Mouse (Mus musculus): ENCODE results near the gene Gnat3. TPM values are rescaled to one million over a fixed set of nuclear protein-coding genes. Genes with fewer than 3 reads are reported as not detected.

Gene Gnat3
- polyA plus RNA-seq, 1 experiment = not detected

DNA sequence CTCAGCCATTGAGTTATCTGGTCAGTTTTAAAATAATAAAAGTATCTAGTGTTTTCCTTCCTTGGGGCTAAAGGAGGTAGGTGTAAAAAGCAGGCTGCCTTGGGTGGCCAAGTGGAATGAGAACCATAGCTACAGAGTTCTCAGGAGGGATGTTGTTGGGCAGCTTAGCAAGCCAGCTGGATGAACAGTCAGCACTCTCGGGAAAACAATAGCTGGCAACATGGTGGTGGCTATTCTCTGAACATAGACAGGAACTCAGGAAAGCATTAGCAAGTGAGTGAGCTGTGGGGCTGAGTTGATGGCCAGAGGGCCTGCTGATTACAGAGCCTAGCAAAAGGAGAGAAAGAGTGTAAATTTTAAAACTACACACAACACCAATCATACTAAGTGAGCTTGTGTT, 27.8 kb upstream of the Gnat3 start:
- Histone ChIP-seq H3K4me3 (ENCODE audit: low read depth, low read length) (no peak overlapping the region), H3K9me3 (replicated peaks; ENCODE audit: control insufficient read depth, insufficient read depth, low read length, poor library complexity, severe bottlenecking) (no peaks in the 10 kb centered on the region), H3K4me1 (ENCODE audit: control insufficient read depth, insufficient read depth, low read length) (no peaks in the 10 kb centered on the region), H3K9ac (ENCODE audit: low read depth, poor library complexity, severe bottlenecking) (no peak overlapping the region), H3K27me3 (ENCODE audit: control insufficient read depth, insufficient read depth, low read length, poor library complexity, severe bottlenecking) (no peaks in the 10 kb centered on the region), H3K36me3 (ENCODE audit: control insufficient read depth, insufficient read depth, low read length, poor library complexity, severe bottlenecking) (no peaks in the 10 kb centered on the region), H3K27ac (ENCODE audit: insufficient read depth, low read length) (no peak overlapping the region)
- TF ChIP-seq EP300 (IDR thresholded peaks at IDR 0.05; ENCODE audit: insufficient read depth, low read depth, low read length) = no peak
- no peak for TF ChIP-seq CTCF (IDR thresholded peaks at IDR 0.05; ENCODE audit: low read depth, low read length)
- no peak for TF ChIP-seq POLR2A (IDR thresholded peaks at IDR 0.05; ENCODE audit: insufficient read depth, low read length)

DNA sequence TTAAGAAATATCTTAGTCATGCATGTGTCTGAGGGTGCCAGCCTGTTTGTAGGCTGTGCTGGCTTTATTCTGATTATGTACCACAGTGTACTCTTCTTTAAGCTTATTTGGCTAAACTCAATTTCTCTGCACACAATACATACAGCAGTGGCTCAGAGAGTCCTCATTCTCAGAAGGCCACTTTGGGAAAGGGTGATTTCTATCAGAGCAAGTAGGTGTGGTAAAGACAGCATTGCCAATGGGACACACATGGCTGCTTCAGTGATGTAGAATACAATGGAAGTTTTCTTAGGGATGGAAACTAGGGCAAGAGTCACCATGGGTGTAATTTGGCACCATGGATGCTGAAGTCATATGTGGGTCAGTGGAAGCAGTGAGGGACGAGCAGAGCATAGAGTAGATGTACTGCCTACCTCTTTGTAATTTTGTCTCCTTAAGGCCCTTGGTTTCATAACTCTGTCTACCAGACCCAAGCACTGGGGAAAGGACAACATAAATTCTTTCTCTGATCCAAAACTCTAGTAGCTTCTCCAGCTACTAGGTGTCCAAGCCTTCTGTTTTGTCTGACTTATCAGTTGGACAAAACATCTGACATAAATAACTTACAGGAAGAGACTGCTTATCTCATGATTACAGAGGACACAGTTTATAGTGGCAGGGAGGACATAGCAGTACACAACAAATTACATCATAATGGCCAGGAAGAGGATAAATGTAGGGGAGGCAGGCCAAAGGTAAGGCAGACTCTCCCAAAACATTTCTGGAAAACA, 24.0 kb upstream of the Gnat3 start:
- TF ChIP-seq EP300 (IDR thresholded peaks at IDR 0.05; ENCODE audit: insufficient read depth, low read depth, low read length) = no peak
- no peak for TF ChIP-seq CTCF (IDR thresholded peaks at IDR 0.05; ENCODE audit: low read depth, low read length)
- no peak for TF ChIP-seq POLR2A (IDR thresholded peaks at IDR 0.05; ENCODE audit: insufficient read depth, low read length)
- Histone ChIP-seq H3K4me3 (ENCODE audit: low read depth, low read length) (no peak overlapping the region), H3K9ac (ENCODE audit: low read depth, poor library complexity, severe bottlenecking) (no peak overlapping the region)

GRCm38 (mm10) chr5:17956468-17956867, 5.9 kb upstream of the Gnat3 start:
- no peaks in the 10 kb centered on the region for H3K4me1 ChIP-seq (ENCODE audit: control insufficient read depth, insufficient read depth, low read length)
- H3K27ac ChIP-seq (ENCODE audit: insufficient read depth, low read length) = no peak overlapping the region

More for the DNA sequence above, 24.0 kb upstream of the Gnat3 start:
- Histone ChIP-seq H3K27ac (ENCODE audit: insufficient read depth, low read length) (no peak overlapping the region), H3K9me3 (replicated peaks; ENCODE audit: control insufficient read depth, insufficient read depth, low read length, poor library complexity, severe bottlenecking) (no peaks in the 10 kb centered on the region), H3K4me1 (ENCODE audit: control insufficient read depth, insufficient read depth, low read length) (no peaks in the 10 kb centered on the region), H3K36me3 (ENCODE audit: control insufficient read depth, insufficient read depth, low read length, poor library complexity, severe bottlenecking) (no peaks in the 10 kb centered on the region), H3K27me3 (ENCODE audit: control insufficient read depth, insufficient read depth, low read length, poor library complexity, severe bottlenecking) (no peaks in the 10 kb centered on the region)

DNA sequence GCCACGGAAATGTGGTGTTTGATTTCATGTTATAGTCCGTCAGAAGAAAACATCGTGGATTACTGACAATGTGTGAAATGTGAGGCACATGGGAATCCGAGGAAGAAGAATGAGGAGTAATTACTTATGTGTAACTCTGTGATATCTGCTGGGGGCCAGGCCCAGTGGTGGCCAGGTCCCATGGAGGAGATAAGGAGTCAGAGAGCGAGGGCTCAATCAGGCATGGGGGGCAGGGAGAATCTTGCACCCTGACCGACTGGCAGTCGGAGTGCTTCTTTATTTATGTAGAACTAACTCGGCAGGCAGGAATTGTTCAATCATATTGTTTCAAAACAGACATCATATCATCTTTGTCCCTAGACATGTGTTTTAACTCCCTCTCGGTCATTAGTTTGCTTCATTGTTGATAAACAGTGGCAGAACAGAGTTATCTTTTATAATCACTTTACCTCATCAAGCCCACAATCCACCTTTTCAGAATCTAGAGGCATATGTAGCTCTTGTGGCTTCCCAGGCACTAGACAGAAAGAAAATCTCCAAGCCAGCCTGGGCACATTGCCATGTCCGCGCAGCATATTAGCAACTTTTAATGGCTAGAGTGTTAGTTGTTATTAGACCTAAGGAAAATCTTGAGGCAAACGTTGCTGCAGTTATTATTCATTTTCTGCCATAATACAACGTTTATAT, 7.5 kb downstream of the Gnat3 start:
- Histone ChIP-seq H3K9me3 (replicated peaks; ENCODE audit: control insufficient read depth, insufficient read depth, low read length, poor library complexity, severe bottlenecking) (no peaks in the 10 kb centered on the region), H3K27ac (ENCODE audit: insufficient read depth, low read length) (no peak overlapping the region), H3K9ac (ENCODE audit: low read depth, poor library complexity, severe bottlenecking) (no peak overlapping the region), H3K4me1 (ENCODE audit: control insufficient read depth, insufficient read depth, low read length) (no peaks in the 10 kb centered on the region), H3K27me3 (ENCODE audit: control insufficient read depth, insufficient read depth, low read length, poor library complexity, severe bottlenecking) (no peaks in the 10 kb centered on the region), H3K4me3 (ENCODE audit: low read depth, low read length) (no peak overlapping the region), H3K36me3 (ENCODE audit: control insufficient read depth, insufficient read depth, low read length, poor library complexity, severe bottlenecking) (no peaks in the 10 kb centered on the region)
- TF ChIP-seq CTCF (IDR thresholded peaks at IDR 0.05; ENCODE audit: low read depth, low read length) = no peak
- no peak for TF ChIP-seq EP300 (IDR thresholded peaks at IDR 0.05; ENCODE audit: insufficient read depth, low read depth, low read length)
- no peak for TF ChIP-seq POLR2A (IDR thresholded peaks at IDR 0.05; ENCODE audit: insufficient read depth, low read length)

More at GRCm38 (mm10) chr5:17956468-17956867, 5.9 kb upstream of the Gnat3 start:
- no peaks in the 10 kb centered on the region for H3K27me3 ChIP-seq (ENCODE audit: control insufficient read depth, insufficient read depth, low read length, poor library complexity, severe bottlenecking)
- H3K9ac ChIP-seq (ENCODE audit: low read depth, poor library complexity, severe bottlenecking) = no peak overlapping the region
- H3K4me3 ChIP-seq (ENCODE audit: low read depth, low read length) = no peak overlapping the region
- no peaks in the 10 kb centered on the region for H3K9me3 ChIP-seq (replicated peaks; ENCODE audit: control insufficient read depth, insufficient read depth, low read length, poor library complexity, severe bottlenecking)
- H3K36me3 ChIP-seq (ENCODE audit: control insufficient read depth, insufficient read depth, low read length, poor library complexity, severe bottlenecking) = no peaks in the 10 kb centered on the region
- TF ChIP-seq EP300 (IDR thresholded peaks at IDR 0.05; ENCODE audit: insufficient read depth, low read depth, low read length) (no peak), CTCF (IDR thresholded peaks at IDR 0.05; ENCODE audit: low read depth, low read length) (no peak), POLR2A (IDR thresholded peaks at IDR 0.05; ENCODE audit: insufficient read depth, low read length) (no peak)

GRCm38 (mm10) chr5:17970391-17970730, 8.0 kb downstream of the Gnat3 start:
- Histone ChIP-seq H3K27ac (ENCODE audit: insufficient read depth, low read length) (no peak overlapping the region), H3K4me3 (ENCODE audit: low read depth, low read length) (no peak overlapping the region), H3K9ac (ENCODE audit: low read depth, poor library complexity, severe bottlenecking) (no peak overlapping the region), H3K4me1 (ENCODE audit: control insufficient read depth, insufficient read depth, low read length) (no peaks in the 10 kb centered on the region), H3K9me3 (replicated peaks; ENCODE audit: control insufficient read depth, insufficient read depth, low read length, poor library complexity, severe bottlenecking) (no peaks in the 10 kb centered on the region), H3K36me3 (ENCODE audit: control insufficient read depth, insufficient read depth, low read length, poor library complexity, severe bottlenecking) (no peaks in the 10 kb centered on the region), H3K27me3 (ENCODE audit: control insufficient read depth, insufficient read depth, low read length, poor library complexity, severe bottlenecking) (no peaks in the 10 kb centered on the region)
- TF ChIP-seq EP300 (IDR thresholded peaks at IDR 0.05; ENCODE audit: insufficient read depth, low read depth, low read length) (no peak), CTCF (IDR thresholded peaks at IDR 0.05; ENCODE audit: low read depth, low read length) (no peak), POLR2A (IDR thresholded peaks at IDR 0.05; ENCODE audit: insufficient read depth, low read length) (no peak)

All from ES-Bruce4 (cell line).